In the genomic region with DNA sequence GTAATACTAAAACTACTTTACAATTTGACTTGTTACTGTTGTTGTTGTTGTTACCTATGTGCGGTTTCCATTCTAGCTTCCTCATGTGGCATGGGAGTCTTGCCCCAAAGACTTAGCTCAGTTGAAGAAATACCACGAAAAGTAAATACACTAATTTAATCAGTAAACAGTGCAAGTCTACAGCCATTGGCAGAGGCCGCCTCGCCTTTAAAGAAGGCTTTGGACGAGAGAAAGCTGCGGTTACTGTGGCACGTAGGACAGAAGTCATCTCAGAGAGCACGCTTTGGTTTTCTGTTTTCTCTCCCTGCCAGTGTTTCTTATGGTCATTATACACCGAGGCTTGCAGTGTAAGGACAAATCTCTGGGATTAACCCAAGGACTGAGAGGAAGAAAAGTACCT, we compare ENCODE assay signal across 29 mouse cellular contexts. TPM values are rescaled to one million over a fixed set of nuclear protein-coding genes. Genes with fewer than 3 reads are reported as not detected.
DNase-seq lines count a peak whose midpoint lies in the region; ATAC-seq and TF ChIP-seq lines count a peak whose summit lies in the region.
"Had no signal": no experiment of that assay in that cellular context is flagged by ENCODE, and none has a peak within 500 bp of the region (broad histone marks: within the 10 kb centered on the region; RNA-seq: fewer than 3 reads in every experiment).

No protein-coding gene starts in this region.

- H3K36me3 ChIP-seq in liver, postnatal 0 days (replicated peaks; ENCODE audit: insufficient read depth, low read length): peaks cover 62% of the 10 kb centered on the region
- H3K36me3 ChIP-seq in liver, embryonic 12.5 days: peaks cover 65% of the 10 kb centered on the region
- H3K36me3 ChIP-seq in lung, postnatal 0 days (ENCODE audit: insufficient read depth, low read length): peaks cover 57% of the 10 kb centered on the region; the same call in 1 of the 2 replicates
- peaks cover 76% of the 10 kb centered on the region for H3K36me3 ChIP-seq in stomach, embryonic 14.5 days (ENCODE audit: control insufficient read depth, insufficient read depth, low read length)
- peaks cover 34% of the 10 kb centered on the region for H3K36me3 ChIP-seq in stomach, embryonic 16.5 days (ENCODE audit: control insufficient read depth, insufficient read depth, low read length)

- TF ChIP-seq CTCF in liver, postnatal 0 days (IDR thresholded peaks at IDR 0.05; ENCODE audit: low read depth): no peak
- no peak for TF ChIP-seq CTCF in lung, postnatal 0 days (IDR thresholded peaks at IDR 0.05)

- DNase-seq in liver, postnatal 0 days: no peak
- no peak for DNase-seq in lung, postnatal 0 days (ENCODE audit: low spot score)
- DNase-seq in lung, postnatal 14 days: no peak
- no peak for DNase-seq in embryo, embryonic 9.5 days (ENCODE audit: extremely low spot score)
- DNase-seq: adrenal gland, postnatal 10 days; adrenal gland, postnatal 36 days; B cell, adult 2 months; cerebellum, adult 18-20 months; cerebellum, adult 9-10 months; cerebellum, postnatal 14 days; forebrain, postnatal 0 days; gastrocnemius, adult 2 months; gastrocnemius, postnatal 25 days; heart, adult 18-20 months; heart, postnatal 10 days; heart, postnatal 36 days had no signal

- no peaks in the 10 kb centered on the region for H3K27me3 ChIP-seq in liver, postnatal 0 days (ENCODE audit: insufficient read depth, low read length)
- H3K27me3 ChIP-seq in liver, embryonic 12.5 days (replicated peaks): no peaks in the 10 kb centered on the region
- H3K27me3 ChIP-seq in lung, postnatal 0 days (replicated peaks; ENCODE audit: insufficient read depth, low read length): no peaks in the 10 kb centered on the region
- H3K27me3 ChIP-seq in stomach, embryonic 14.5 days (ENCODE audit: control insufficient read depth, insufficient read depth, low read length): no peaks in the 10 kb centered on the region
- no peaks in the 10 kb centered on the region for H3K27me3 ChIP-seq in stomach, embryonic 16.5 days (ENCODE audit: control insufficient read depth, insufficient read depth, low read length)
- H3K27me3 ChIP-seq: CH12.LX; embryonic facial prominence, embryonic 12.5 days; embryonic facial prominence, embryonic 15.5 days; heart, embryonic 12.5 days; heart, embryonic 15.5 days; hindbrain, embryonic 13.5 days; Patski had no signal

- 70% methylated on average over 9 of the region's 9 CpGs for WGBS in liver, postnatal 0 days (ENCODE audit: insufficient replicate concordance)
- WGBS in liver, embryonic 12.5 days (ENCODE audit: insufficient replicate concordance): 83% methylated on average over 9 of the region's 9 CpGs
- WGBS in lung, postnatal 0 days: 64% methylated on average over 9 of the region's 9 CpGs
- 73% methylated on average over 9 of the region's 9 CpGs for WGBS in stomach, embryonic 14.5 days
- WGBS in stomach, embryonic 16.5 days: 62% methylated on average over 9 of the region's 9 CpGs

- ATAC-seq in liver, postnatal 0 days: peak; percentile 67
- ATAC-seq in liver, embryonic 12.5 days: no peak
- 0 out of 2 replicates have a peak, but pooled peaks have one; percentile 33 for ATAC-seq in lung, postnatal 0 days
- peak; percentile 46; the same call in 1 of the 2 replicates for ATAC-seq in stomach, embryonic 14.5 days (ENCODE audit: insufficient number of reproducible peaks, insufficient read depth, low FRiP score, low read depth)
- ATAC-seq in stomach, embryonic 16.5 days (ENCODE audit: insufficient read depth, low FRiP score): peak; percentile 83
- ATAC-seq: forebrain, embryonic 14.5 days; forebrain, postnatal 0 days; Patski had no signal

- peaks cover 5% of the 10 kb centered on the region for H3K4me1 ChIP-seq in liver, postnatal 0 days (ENCODE audit: insufficient read depth)
- no peaks in the 10 kb centered on the region for H3K4me1 ChIP-seq in liver, embryonic 12.5 days
- no peaks in the 10 kb centered on the region for H3K4me1 ChIP-seq in lung, postnatal 0 days (ENCODE audit: insufficient read depth, low read depth, low read length)
- H3K4me1 ChIP-seq in stomach, embryonic 14.5 days (ENCODE audit: control insufficient read depth, insufficient read depth, low read length): no peaks in the 10 kb centered on the region
- no peaks in the 10 kb centered on the region for H3K4me1 ChIP-seq in stomach, embryonic 16.5 days (ENCODE audit: control insufficient read depth, insufficient read depth, low read length)
- H3K4me1 ChIP-seq: embryonic facial prominence, embryonic 12.5 days; embryonic facial prominence, embryonic 15.5 days; heart, embryonic 12.5 days; heart, embryonic 15.5 days; hindbrain, embryonic 10.5 days; hindbrain, embryonic 13.5 days had no signal

- no peak overlapping the region for H3K9ac ChIP-seq in liver, postnatal 0 days (replicated peaks)
- H3K9ac ChIP-seq in liver, embryonic 12.5 days: no peak overlapping the region
- H3K9ac ChIP-seq in lung, postnatal 0 days (replicated peaks; ENCODE audit: low read depth): no peak overlapping the region
- H3K9ac ChIP-seq in stomach, embryonic 14.5 days (replicated peaks; ENCODE audit: low read depth, low read length): no peak overlapping the region
- H3K9ac ChIP-seq in stomach, embryonic 16.5 days (ENCODE audit: low read length): no peak overlapping the region
- H3K9ac ChIP-seq: embryonic facial prominence, embryonic 12.5 days; embryonic facial prominence, embryonic 15.5 days; forebrain, postnatal 0 days; heart, embryonic 12.5 days; heart, embryonic 15.5 days; hindbrain, embryonic 13.5 days had no signal

- no peak overlapping the region for H3K4me3 ChIP-seq in liver, postnatal 0 days (ENCODE audit: low read depth, low read length)
- no peak overlapping the region for H3K4me3 ChIP-seq in liver, embryonic 12.5 days
- no peak overlapping the region for H3K4me3 ChIP-seq in lung, postnatal 0 days (ENCODE audit: low read depth, low read length)
- no peak overlapping the region for H3K4me3 ChIP-seq in stomach, embryonic 14.5 days (ENCODE audit: low read depth, low read length)
- no peak overlapping the region for H3K4me3 ChIP-seq in stomach, embryonic 16.5 days (replicated peaks; ENCODE audit: low read length)
- H3K4me3 ChIP-seq: embryonic facial prominence, embryonic 12.5 days; embryonic facial prominence, embryonic 15.5 days; gastrocnemius, adult 2 months; heart, embryonic 12.5 days; heart, embryonic 15.5 days; hindbrain, embryonic 10.5 days; hindbrain, embryonic 13.5 days had no signal

- no peak overlapping the region for H3K4me2 ChIP-seq in liver, postnatal 0 days (ENCODE audit: low read depth, low read length)
- H3K4me2 ChIP-seq in liver, embryonic 12.5 days: no peak overlapping the region
- no peak overlapping the region for H3K4me2 ChIP-seq in lung, postnatal 0 days (replicated peaks; ENCODE audit: low read depth, low read length)
- no peak overlapping the region for H3K4me2 ChIP-seq in stomach, embryonic 14.5 days (replicated peaks; ENCODE audit: low read depth, low read length)
- H3K4me2 ChIP-seq in stomach, embryonic 16.5 days (ENCODE audit: low read depth, low read length): no peak overlapping the region
- H3K4me2 ChIP-seq: embryonic facial prominence, embryonic 12.5 days; embryonic facial prominence, embryonic 15.5 days; heart, embryonic 12.5 days; heart, embryonic 15.5 days; hindbrain, embryonic 13.5 days had no signal

- H3K27ac ChIP-seq in liver, postnatal 0 days (ENCODE audit: low read depth): peak overlapping the region; percentile 69
- H3K27ac ChIP-seq in liver, embryonic 12.5 days: no peak overlapping the region
- no peak overlapping the region for H3K27ac ChIP-seq in lung, postnatal 0 days (ENCODE audit: low read length)
- H3K27ac ChIP-seq in stomach, embryonic 14.5 days (ENCODE audit: low read length): no peak overlapping the region
- H3K27ac ChIP-seq in stomach, embryonic 16.5 days (ENCODE audit: low read length): peak overlapping the region; percentile 56
- H3K27ac ChIP-seq: embryonic facial prominence, embryonic 12.5 days; embryonic facial prominence, embryonic 15.5 days; gastrocnemius, adult 2 months; heart, embryonic 15.5 days; hindbrain, embryonic 10.5 days; hindbrain, embryonic 13.5 days had no signal

- TF ChIP-seq EP300 in liver, postnatal 0 days (IDR thresholded peaks at IDR 0.05; ENCODE audit: low read depth): no peak
- no peak for TF ChIP-seq EP300 in lung, postnatal 0 days (IDR thresholded peaks at IDR 0.05)

- no peaks in the 10 kb centered on the region for H3K9me3 ChIP-seq in liver, postnatal 0 days (ENCODE audit: low read length)
- H3K9me3 ChIP-seq in liver, embryonic 12.5 days (replicated peaks): no peaks in the 10 kb centered on the region
- no peaks in the 10 kb centered on the region for H3K9me3 ChIP-seq in lung, postnatal 0 days (ENCODE audit: low read length)
- no peaks in the 10 kb centered on the region for H3K9me3 ChIP-seq in stomach, embryonic 14.5 days (ENCODE audit: control insufficient read depth, low read depth, low read length)
- H3K9me3 ChIP-seq in stomach, embryonic 16.5 days (replicated peaks; ENCODE audit: control insufficient read depth, low read length): no peaks in the 10 kb centered on the region
- H3K9me3 ChIP-seq: embryonic facial prominence, embryonic 12.5 days; embryonic facial prominence, embryonic 15.5 days; G1E; heart, embryonic 12.5 days; heart, embryonic 15.5 days; hindbrain, embryonic 10.5 days; hindbrain, embryonic 13.5 days had no signal

RNA-seq across cellular contexts. Expression of a gene that starts 36.6 kb away (rescaled TPM):
- polyA plus RNA-seq in liver, postnatal 0 days (2015; fragmentation: Nextera tagmentation; extraction: Ambion mirVana): 7.9 and 11.7 TPM in 2 replicates
- polyA plus RNA-seq in liver, embryonic 12.5 days (2016; fragmentation: Nextera tagmentation; extraction: Ambion mirVana): 10.1 and 11.1 TPM in 2 replicates
- 30.4 and 33.7 TPM in 2 replicates for polyA plus RNA-seq in lung, postnatal 0 days (2015; fragmentation: Nextera tagmentation; extraction: Ambion mirVana)
- polyA plus RNA-seq in stomach, embryonic 14.5 days (2014; fragmentation: Nextera tagmentation; extraction: Ambion mirVana): 48.8 and 49.5 TPM in 2 replicates
- 51.8 and 53.4 TPM in 2 replicates for polyA plus RNA-seq in stomach, embryonic 16.5 days (2015; fragmentation: Nextera tagmentation; extraction: Ambion mirVana)

Comparison
In these comparisons a context has a peak if more than half of its experiments do, and no peak if none do; other contexts are left out.
1. H3K27ac ChIP-seq: peak in liver, postnatal 0 days (single experiment) and stomach, embryonic 16.5 days (single experiment); none in liver, embryonic 12.5 days (single experiment), lung, postnatal 0 days (single experiment) and stomach, embryonic 14.5 days (single experiment).